Mouse (Mus musculus) ES-E14 (cell line): ENCODE results near the gene Pkd1. TPM values are rescaled to one million over a fixed set of nuclear protein-coding genes. Genes with fewer than 3 reads are reported as not detected.

Experiments used
- DNase-seq: peaks from one replicate; pipeline ENCODE4 v3.0.0-alpha.2; 2013; ENCODE audit warnings: low read depth, low spot score
- H3K27ac ChIP-seq: 2 replicates; pipeline ENCODE4 v1.5.1; 2012; ENCODE audit warnings: low read depth, mild to moderate bottlenecking, low read length, moderate library complexity, mixed read lengths; ENCODE audit not compliant: poor library complexity, insufficient read depth, severe bottlenecking
- H3K36me3 ChIP-seq: 2 replicates; pipeline ENCODE4 v1.6.1; 2012; ENCODE audit warnings: mild to moderate bottlenecking, low read length, moderate library complexity, mixed read lengths; ENCODE audit not compliant: control insufficient read depth, poor library complexity, insufficient read depth, severe bottlenecking
- H3K4me1 ChIP-seq, 2 experiments: fragments of 150-350 bp in 1 of 2; sonication (generic) in 1 of 2; 2 replicates each; pipeline ENCODE4 v1.6.1; 2012; ENCODE audit warnings: low read length in 2 of 2, mild to moderate bottlenecking in 1 of 2, mixed read lengths in 1 of 2; ENCODE audit not compliant: control insufficient read depth in 2 of 2, insufficient read depth in 2 of 2, poor library complexity in 1 of 2
- H3K4me3 ChIP-seq, 2 experiments: fragments of 150-350 bp in 1 of 2; sonication (generic) in 1 of 2; 2 replicates each; pipeline ENCODE4 v1.5.1; 2012; ENCODE audit warnings: low read length in 2 of 2, low read depth in 1 of 2, mild to moderate bottlenecking in 1 of 2, mixed read lengths in 1 of 2; ENCODE audit not compliant: insufficient read depth in 1 of 2, poor library complexity in 1 of 2, severe bottlenecking in 1 of 2
- H3K9ac ChIP-seq: 2 replicates; pipeline ENCODE4 v1.6.1; 2012; ENCODE audit warnings: low read depth, mild to moderate bottlenecking, low read length, mixed read lengths; ENCODE audit not compliant: poor library complexity, insufficient read depth, severe bottlenecking
- H3K9me3 ChIP-seq: fragments of 150-350 bp; sonication (generic); 2 replicates; pipeline ENCODE4 v1.6.1; 2012; ENCODE audit warnings: low read depth, mild to moderate bottlenecking, low read length; ENCODE audit not compliant: control insufficient read depth, insufficient read depth
- CHD2 ChIP-seq: IDR thresholded peaks from 2 replicates; pipeline ENCODE4 v1.6.1; 2014; ENCODE audit warnings: mild to moderate bottlenecking, low read depth, low read length, inconsistent platforms
- HCFC1 ChIP-seq: IDR thresholded peaks from 2 replicates; pipeline ENCODE4 v1.6.1; 2012; ENCODE audit warnings: low read length, inconsistent platforms, borderline replicate concordance; ENCODE audit not compliant: insufficient read depth
- MAFK ChIP-seq: IDR thresholded peaks from 2 replicates; pipeline ENCODE4 v1.6.1; 2014; ENCODE audit warnings: mild to moderate bottlenecking, low read depth, low read length, inconsistent platforms; ENCODE audit not compliant: insufficient read depth
- ZC3H11A ChIP-seq: IDR thresholded peaks from 2 replicates; pipeline ENCODE4 v1.6.1; 2012; ENCODE audit warnings: low read depth, mild to moderate bottlenecking, inconsistent platforms, low read length, borderline replicate concordance
- ZNF384 ChIP-seq: IDR thresholded peaks from 2 replicates; pipeline ENCODE4 v1.6.1; 2012; ENCODE audit warnings: low read depth, low read length, inconsistent platforms
- in situ Hi-C, 2 experiments: fragments of 600-800 bp; cut with MboI; formaldehyde crosslinking; loops; one replicate each; pipeline ENCODE4 v1.15.1; 2025; ENCODE audit warnings: low sequenced_read_pairs in 2 of 2, inconsistent platforms in 1 of 2; ENCODE audit not compliant: unreplicated experiment in 2 of 2
- total RNA-seq: library from RNA; depleted of rRNA; stranded (reverse); fragments of 300-350 nt; gene quantifications from 2 replicates; pipeline ENCODE4 v1.2.3, GENCODE M21; 2012

Pkd1 gene
- total RNA-seq, 1 experiment: 27.8 TPM

- no peak for TF ChIP-seq HCFC1
- no peak for TF ChIP-seq ZC3H11A
- TF ChIP-seq ZNF384: no peak
- no peak for TF ChIP-seq MAFK
- TF ChIP-seq CHD2: no peak
- no peaks in the 10 kb centered on the region for H3K9me3 ChIP-seq
- peaks cover 1 to 15% of the 10 kb centered on the region in 2 experiments; a peak in 1 of 4 replicates for H3K4me1 ChIP-seq
- H3K4me3 ChIP-seq: peak within 1 kb of the TSS; percentile 83 to 95
- DNase-seq: no peak
- H3K27ac ChIP-seq: no peak within 1 kb of the TSS
- peak within 1 kb of the TSS; percentile 76 for H3K9ac ChIP-seq
- peaks cover 13% of the 10 kb centered on the region for H3K36me3 ChIP-seq
- in situ Hi-C loops: no loop called here
These were observed 15.4 kb upstream of the Pkd1 start, which contains the start of gene Rab26 for GRCm38 (mm10) chr17:24534160-24534718. TSS of gene Rab26 (minus strand) at chr17:24534210.

- no peak overlapping the region for H3K27ac ChIP-seq
- in situ Hi-C loops: no loop called here
- TF ChIP-seq ZNF384: no peak
- no peak for TF ChIP-seq CHD2
- TF ChIP-seq HCFC1: no peak
- no peak for TF ChIP-seq ZC3H11A
- TF ChIP-seq MAFK: no peak
- H3K9ac ChIP-seq: no peak overlapping the region
- H3K4me1 ChIP-seq: peaks cover 1 to 14% of the 10 kb centered on the region in 2 experiments; a peak in 1 of 4 replicates
- no peak overlapping the region for H3K4me3 ChIP-seq
- peaks cover 3% of the 10 kb centered on the region; the same call in 1 of the 2 replicates for H3K36me3 ChIP-seq
- H3K9me3 ChIP-seq: no peaks in the 10 kb centered on the region
- no peak for DNase-seq
These were observed 14.3 kb upstream of the Pkd1 start for GRCm38 (mm10) chr17:24535300-24535699.

GRCm38 (mm10) chr17:24537536-24537935, 12.1 kb upstream of the Pkd1 start:
- Histone ChIP-seq H3K4me1 (peaks cover 1 to 2% of the 10 kb centered on the region in 2 experiments; a peak in 1 of 4 replicates), H3K9me3 (no peaks in the 10 kb centered on the region), H3K27ac (no peak overlapping the region), H3K4me3 (no peak overlapping the region), H3K9ac (no peak overlapping the region), H3K36me3 (no peaks in the 10 kb centered on the region)
- in situ Hi-C loops: no loop called here
- no peak for DNase-seq
- TF ChIP-seq ZNF384 (no peak), CHD2 (no peak), HCFC1 (no peak), ZC3H11A (no peak), MAFK (no peak)

- no peaks in the 10 kb centered on the region for H3K36me3 ChIP-seq
- no peak overlapping the region for H3K4me3 ChIP-seq
- H3K9me3 ChIP-seq: no peaks in the 10 kb centered on the region
- no peak overlapping the region for H3K27ac ChIP-seq
- DNase-seq: peak; percentile 62
- TF ChIP-seq HCFC1 (no peak), ZNF384 (no peak), ZC3H11A (no peak), MAFK (no peak), CHD2 (no peak)
- in situ Hi-C loops: no loop called here
- H3K9ac ChIP-seq: no peak overlapping the region
- H3K4me1 ChIP-seq: no peaks in the 10 kb centered on the region
These were observed 10.7 kb upstream of the Pkd1 start for GRCm38 (mm10) chr17:24538950-24539349.

DNA sequence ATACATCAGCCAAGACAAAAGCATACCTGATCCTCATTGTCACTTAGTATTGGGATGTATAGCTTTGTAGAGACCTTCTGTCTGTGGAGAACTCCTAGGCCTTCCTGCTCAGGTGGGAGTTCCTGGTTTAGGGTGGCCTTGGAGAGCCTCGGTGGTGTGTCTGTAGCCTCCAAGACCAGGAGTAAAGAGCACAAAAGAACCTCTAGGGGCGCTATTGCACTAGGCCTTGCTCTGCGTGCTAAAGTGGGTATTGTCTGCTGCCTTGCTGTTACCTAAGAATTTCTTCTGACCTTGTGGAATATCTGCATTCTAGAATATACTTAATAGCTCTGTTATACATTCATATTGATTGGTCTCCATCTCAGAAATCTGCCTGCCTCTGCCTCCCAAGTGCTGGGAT, 9.3 kb upstream of the Pkd1 start:
- no peak for TF ChIP-seq HCFC1
- TF ChIP-seq CHD2: no peak
- no peak for TF ChIP-seq ZC3H11A
- TF ChIP-seq ZNF384: no peak
- no peak for TF ChIP-seq MAFK
- in situ Hi-C loops: no loop called here
- no peak overlapping the region for H3K9ac ChIP-seq

More for the DNA sequence above, 9.3 kb upstream of the Pkd1 start:
- H3K4me1 ChIP-seq: no peaks in the 10 kb centered on the region; a peak in 1 of 4 replicates
- no peaks in the 10 kb centered on the region for H3K36me3 ChIP-seq
- no peak overlapping the region for H3K4me3 ChIP-seq
- DNase-seq: no peak
- H3K27ac ChIP-seq: no peak overlapping the region
- H3K9me3 ChIP-seq: no peaks in the 10 kb centered on the region
